Mouse (Mus musculus) liver, embryonic 16.5 days (tissue): ENCODE results near the gene Slc30a9. TPM values are rescaled to one million over a fixed set of nuclear protein-coding genes. Genes with fewer than 3 reads are reported as not detected.
A peak's percentile ranks its signal among the peaks of the same experiment; 100 is the strongest.

Source experiments
- ATAC-seq: fragments of 200-750 bp; cut with Nextera tagmentation; 2 replicates; pipeline ENCODE4 v1.8.0; 2017; ENCODE audit warnings: low read depth, mild to moderate bottlenecking, moderate number of reproducible peaks, moderate library complexity
- H3K27ac ChIP-seq: fragments of 300-500 bp; sonication (generic); 2 replicates; pipeline ENCODE4 v1.5.1; 2014; ENCODE audit warnings: mild to moderate bottlenecking, low read length
- H3K27me3 ChIP-seq: fragments of 300-500 bp; sonication (generic); 2 replicates; pipeline ENCODE4 v1.6.1; 2014; ENCODE audit warnings: low read depth, low read length, mixed read lengths; ENCODE audit not compliant: control insufficient read depth, insufficient read depth
- H3K36me3 ChIP-seq: fragments of 300-500 bp; sonication (generic); 2 replicates; pipeline ENCODE4 v1.6.1; 2014; ENCODE audit warnings: mild to moderate bottlenecking; ENCODE audit not compliant: control insufficient read depth, insufficient read depth
- H3K4me1 ChIP-seq: fragments of 300-500 bp; sonication (generic); 2 replicates; pipeline ENCODE4 v1.6.1; 2014; ENCODE audit warnings: low read depth, low read length, mixed read lengths; ENCODE audit not compliant: control insufficient read depth
- H3K4me2 ChIP-seq: fragments of 300-500 bp; sonication (generic); 2 replicates; pipeline ENCODE4 v1.6.1; 2014; ENCODE audit warnings: low read depth, low read length, mixed read lengths
- H3K4me3 ChIP-seq: fragments of 300-500 bp; sonication (generic); 2 replicates; pipeline ENCODE4 v1.5.1; 2014; ENCODE audit warnings: low read depth, mild to moderate bottlenecking, low read length
- H3K9ac ChIP-seq: fragments of 300-500 bp; sonication (generic); 2 replicates; pipeline ENCODE4 v1.6.1; 2014; ENCODE audit warnings: low read depth, low read length
- H3K9me3 ChIP-seq: fragments of 300-500 bp; sonication (generic); replicated peaks from 2 replicates; pipeline ENCODE4 v1.6.1; 2016; ENCODE audit warnings: low read length; ENCODE audit not compliant: control insufficient read depth
- WGBS: fragments of 180-500 bp; shearing (Covaris S2); extraction: QIAGEN DNeasy Blood & Tissue Kit; methylation state at CpG from one replicate; pipeline ENCODE4 v1.1.7; 2014; ENCODE audit not compliant: insufficient replicate concordance; 5-methylcytosine and 5-hydroxymethylcytosine counted together
- polyA plus RNA-seq: library from polyadenylated mRNA; unstranded; fragments of >200 nt; fragmentation: Nextera tagmentation; extraction: Ambion mirVana; gene quantifications from 2 replicates; pipeline ENCODE4 v1.2.1, GENCODE M21; 2015

Slc30a9 gene
- polyA plus RNA-seq, 1 experiment from 2014 or later = 56.9 TPM

DNA sequence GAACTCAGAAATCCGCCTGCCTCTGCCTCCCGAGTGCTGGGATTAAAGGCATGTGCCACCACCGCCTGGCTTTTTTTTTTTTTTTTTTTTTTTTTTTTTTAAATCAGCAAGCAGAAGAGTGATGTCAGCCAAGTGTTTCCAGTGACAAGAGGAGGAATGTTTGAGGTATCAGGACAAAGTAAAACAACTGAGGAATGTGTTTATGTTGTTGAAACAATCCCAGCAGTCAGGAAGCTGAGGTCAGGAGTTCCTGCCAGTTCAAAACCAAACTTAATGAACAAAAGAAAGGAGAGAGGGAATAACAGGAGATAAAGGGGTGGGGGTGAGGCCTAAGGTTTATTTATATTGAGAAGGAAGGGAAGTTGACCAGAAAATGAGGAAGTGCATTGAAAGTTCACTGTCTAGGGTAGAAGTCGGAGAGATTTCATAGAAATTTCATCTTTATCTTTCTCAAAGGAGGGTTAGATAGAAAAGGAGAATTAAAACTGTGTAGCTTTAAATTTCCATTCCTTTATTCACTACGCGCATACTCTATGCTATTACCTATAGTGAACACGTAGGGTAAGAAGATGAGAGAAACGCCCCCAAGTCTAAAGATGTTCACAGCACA is 4.9 kb upstream of the Slc30a9 start:
- no peak for ATAC-seq
- H3K27ac ChIP-seq = no peak overlapping the region
- H3K9me3 ChIP-seq = no peaks in the 10 kb centered on the region
- H3K27me3 ChIP-seq = no peaks in the 10 kb centered on the region
- H3K9ac ChIP-seq = no peak overlapping the region
- H3K4me2 ChIP-seq = no peak overlapping the region
- 51% methylated on average over 8 of the region's 8 CpGs for WGBS
- H3K4me3 ChIP-seq = no peak overlapping the region
- peaks cover 7% of the 10 kb centered on the region for H3K4me1 ChIP-seq
- no peaks in the 10 kb centered on the region for H3K36me3 ChIP-seq

GRCm38 (mm10) chr5:67303816-67304215 is 2.9 kb upstream of the Slc30a9 start:
- no peaks in the 10 kb centered on the region for H3K36me3 ChIP-seq
- 50% methylated on average over 1 of the region's 1 CpGs for WGBS
- H3K9ac ChIP-seq = no peak overlapping the region
- H3K4me1 ChIP-seq = peaks cover 7% of the 10 kb centered on the region; the same call in 1 of the 2 replicates
- no peak overlapping the region for H3K27ac ChIP-seq
- no peak for ATAC-seq
- H3K27me3 ChIP-seq = no peaks in the 10 kb centered on the region
- no peaks in the 10 kb centered on the region for H3K9me3 ChIP-seq
- H3K4me3 ChIP-seq = no peak overlapping the region
- no peak overlapping the region for H3K4me2 ChIP-seq

GRCm38 (mm10) chr5:67307659-67308222 is 986 bp downstream of the Slc30a9 start:
- peaks cover 7% of the 10 kb centered on the region for H3K36me3 ChIP-seq
- peaks cover 15% of the 10 kb centered on the region for H3K4me1 ChIP-seq
- no peaks in the 10 kb centered on the region for H3K27me3 ChIP-seq
- peak overlapping the region; percentile 78 for H3K4me2 ChIP-seq
- peak overlapping the region; percentile 93 for H3K9ac ChIP-seq
- peak overlapping the region; percentile 90 for H3K27ac ChIP-seq
- H3K4me3 ChIP-seq = peak overlapping the region; percentile 94
- no peaks in the 10 kb centered on the region for H3K9me3 ChIP-seq
- ATAC-seq = peak; percentile 11; the same call in 1 of the 2 replicates
- 10% methylated on average over 13 of the region's 13 CpGs for WGBS

DNA sequence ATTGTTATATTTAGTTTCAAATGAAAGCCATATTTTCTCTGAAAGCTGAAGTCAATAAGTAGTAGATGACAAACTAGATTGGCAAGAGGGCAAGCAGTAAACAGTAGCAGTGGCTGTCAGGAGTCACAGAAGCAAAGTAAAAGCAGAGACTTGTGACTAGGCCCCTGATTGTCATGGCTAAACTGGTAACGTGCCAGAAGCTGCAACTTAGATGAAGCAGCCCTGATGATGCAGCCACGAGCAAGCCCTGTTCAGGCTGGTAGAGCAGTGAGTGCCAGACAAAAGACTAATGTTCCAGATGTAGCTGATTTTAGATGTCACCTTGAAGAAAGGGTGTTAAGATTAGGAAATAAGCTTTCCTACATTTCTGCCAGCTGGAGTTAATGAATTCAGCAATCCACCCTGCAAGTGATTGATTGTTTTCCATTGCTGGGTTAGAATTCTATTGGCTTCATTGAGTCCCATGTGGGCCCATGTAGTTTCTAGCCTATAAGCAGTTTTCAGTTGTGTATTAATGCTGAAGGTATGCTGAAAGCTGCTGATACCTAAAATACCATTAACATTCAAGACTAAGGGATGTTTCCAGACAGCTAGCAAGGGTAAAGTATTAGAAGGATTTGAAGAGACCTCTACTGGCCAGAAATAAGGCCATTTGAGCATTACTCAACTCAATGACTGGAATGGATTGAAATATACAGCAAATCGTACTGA is 5.2 kb downstream of the Slc30a9 start:
- no peak overlapping the region for H3K9ac ChIP-seq
- WGBS = 65% methylated on average over 3 of the region's 3 CpGs
- H3K4me2 ChIP-seq = no peak overlapping the region
- no peaks in the 10 kb centered on the region for H3K9me3 ChIP-seq
- H3K4me1 ChIP-seq = peaks cover 15% of the 10 kb centered on the region
- H3K4me3 ChIP-seq = no peak overlapping the region
- no peak overlapping the region for H3K27ac ChIP-seq
- peaks cover 14% of the 10 kb centered on the region for H3K36me3 ChIP-seq
- H3K27me3 ChIP-seq = no peaks in the 10 kb centered on the region
- ATAC-seq = no peak

DNA sequence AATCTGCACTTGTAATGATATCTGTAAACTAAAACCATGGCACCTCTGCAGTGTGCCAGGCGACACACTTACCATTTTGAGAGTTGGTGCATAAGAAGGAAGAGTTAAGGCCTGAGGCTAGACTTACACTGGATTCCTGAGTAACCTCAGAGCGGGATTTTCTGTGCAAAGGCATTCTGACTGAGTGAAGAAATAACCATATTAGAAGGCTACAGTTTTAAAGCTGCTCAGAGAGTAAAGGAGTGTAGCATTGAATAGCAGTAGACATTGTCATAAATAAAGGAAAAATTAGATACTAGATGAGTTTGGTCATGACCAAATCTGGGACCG is 5.7 kb downstream of the Slc30a9 start:
- Histone ChIP-seq H3K27ac (no peak overlapping the region), H3K4me1 (peaks cover 15% of the 10 kb centered on the region), H3K9ac (no peak overlapping the region), H3K36me3 (peaks cover 15% of the 10 kb centered on the region), H3K27me3 (no peaks in the 10 kb centered on the region), H3K4me3 (no peak overlapping the region), H3K4me2 (no peak overlapping the region), H3K9me3 (no peaks in the 10 kb centered on the region)
- ATAC-seq = no peak
- 86% methylated on average over 3 of the region's 3 CpGs for WGBS

DNA sequence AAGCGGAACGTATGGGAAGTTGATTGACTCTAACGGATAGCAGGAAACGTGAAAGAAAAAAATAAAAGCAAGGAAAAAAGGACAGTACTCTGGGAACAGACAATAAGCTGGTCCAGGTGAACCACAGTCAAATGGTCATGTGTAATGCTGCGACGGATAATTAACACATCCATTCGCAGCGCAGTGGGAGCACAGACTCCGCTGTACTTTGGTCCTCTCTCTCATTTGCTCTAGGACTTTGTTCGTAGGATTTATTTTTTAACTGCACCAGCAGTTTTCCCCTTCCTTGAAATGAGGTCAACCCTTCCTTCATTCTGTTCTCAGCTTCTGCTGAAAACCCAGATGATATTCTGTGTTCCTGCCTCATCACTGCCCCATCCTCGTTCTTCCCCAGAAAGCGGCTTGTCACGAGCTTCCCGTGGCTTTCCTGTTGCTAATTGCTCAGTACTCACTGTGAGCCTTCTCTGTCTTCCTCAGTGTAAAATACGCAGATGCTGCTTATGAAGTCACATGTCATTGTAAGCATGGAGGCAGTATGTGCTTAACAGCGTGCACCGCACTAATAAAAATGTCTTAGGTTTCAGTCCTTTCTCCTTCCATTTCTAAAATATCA is 15.0 kb downstream of the Slc30a9 start:
- no peak overlapping the region for H3K27ac ChIP-seq
- H3K9ac ChIP-seq = no peak overlapping the region
- no peaks in the 10 kb centered on the region for H3K4me1 ChIP-seq
- no peak for ATAC-seq
- H3K27me3 ChIP-seq = no peaks in the 10 kb centered on the region
- WGBS = 84% methylated on average over 17 of the region's 17 CpGs
- no peak overlapping the region for H3K4me3 ChIP-seq
- no peaks in the 10 kb centered on the region for H3K9me3 ChIP-seq
- H3K4me2 ChIP-seq = no peak overlapping the region
- H3K36me3 ChIP-seq = peaks cover 20% of the 10 kb centered on the region

- no peaks in the 10 kb centered on the region for H3K4me1 ChIP-seq
- no peak for ATAC-seq
- no peak overlapping the region for H3K27ac ChIP-seq
- no peak overlapping the region for H3K9ac ChIP-seq
- no peaks in the 10 kb centered on the region for H3K27me3 ChIP-seq
- H3K4me3 ChIP-seq = no peak overlapping the region
- H3K36me3 ChIP-seq = peaks cover 10% of the 10 kb centered on the region; the same call in 1 of the 2 replicates
- H3K9me3 ChIP-seq = no peaks in the 10 kb centered on the region
- no peak overlapping the region for H3K4me2 ChIP-seq
- WGBS = 50% methylated on average over 1 of the region's 1 CpGs
These were observed 17.3 kb downstream of the Slc30a9 start for GRCm38 (mm10) chr5:67324032-67324431.

- Histone ChIP-seq H3K36me3 (peaks cover 21% of the 10 kb centered on the region), H3K4me2 (no peak overlapping the region), H3K4me3 (no peak overlapping the region), H3K9ac (no peak overlapping the region), H3K27me3 (no peaks in the 10 kb centered on the region), H3K4me1 (no peaks in the 10 kb centered on the region), H3K9me3 (no peaks in the 10 kb centered on the region), H3K27ac (no peak overlapping the region)
- 87% methylated on average over 6 of the region's 6 CpGs for WGBS
- ATAC-seq = no peak
These were observed 34.1 kb downstream of the Slc30a9 start for GRCm38 (mm10) chr5:67340811-67341210.

- 87% methylated on average over 2 of the region's 2 CpGs for WGBS
- peaks cover 43% of the 10 kb centered on the region for H3K36me3 ChIP-seq
- H3K4me3 ChIP-seq = no peak overlapping the region
- no peak overlapping the region for H3K27ac ChIP-seq
- no peak for ATAC-seq
- no peaks in the 10 kb centered on the region for H3K9me3 ChIP-seq
- no peak overlapping the region for H3K9ac ChIP-seq
- H3K27me3 ChIP-seq = no peaks in the 10 kb centered on the region
- H3K4me2 ChIP-seq = no peak overlapping the region
- no peaks in the 10 kb centered on the region for H3K4me1 ChIP-seq
These were observed 40.3 kb downstream of the Slc30a9 start for GRCm38 (mm10) chr5:67347060-67347459.
